Mouse (Mus musculus): Measurements from ENCODE around the gene Hsd17b14.
A peak's percentile ranks its signal among the peaks of the same experiment; 100 is the strongest.

DNA sequence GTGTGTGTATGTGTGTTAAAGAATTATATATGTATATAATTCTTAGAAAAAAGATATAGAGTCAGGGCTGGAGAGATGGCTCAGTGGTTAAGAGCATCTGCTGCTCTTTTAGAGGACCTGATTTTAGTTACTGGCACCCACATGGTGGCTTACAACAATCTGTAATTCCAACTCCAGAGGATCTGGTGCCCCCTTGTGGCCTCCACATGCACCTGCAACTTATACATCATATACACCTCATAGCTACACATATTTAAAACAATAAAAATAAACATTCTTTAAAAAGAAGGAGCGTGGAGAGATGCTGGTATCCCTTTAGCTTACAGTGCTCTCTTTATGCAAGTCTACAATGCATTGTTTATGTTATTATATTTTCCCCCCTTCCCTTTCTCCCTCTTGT is 10.2 kb upstream of the Hsd17b14 start:
- TF ChIP-seq CTCF (conservative IDR thresholded peaks at IDR 0.05; ENCODE audit: insufficient read depth, insufficient read length, low read depth, low read length): 0 out of 2 replicates have a peak, but pooled peaks have one; percentile 5
- no peak for TF ChIP-seq POLR2A (IDR thresholded peaks at IDR 0.05; ENCODE audit: low read depth, low read length)

All from kidney, adult 2 months (tissue).